Mouse (Mus musculus) megakaryocyte-erythroid progenitor cell, adult 5-6 weeks (primary cell): ENCODE results near the gene Agpat1. TPM values are rescaled to one million over a fixed set of nuclear protein-coding genes. Genes with fewer than 3 reads are reported as not detected.

ENCODE experiments used
- total RNA-seq, 2 experiments: library from RNA; stranded (forward) in 1 of 2; stranded (reverse) in 1 of 2; fragments of 200-1000, 215-1000 nt in 1 of 2; fragments of >200 nt in 1 of 2; fragmentation: Nextera tagmentation in 1 of 2; gene quantifications; 2 replicates each; pipeline ENCODE4 v1.2.3; 2014 to 2017

Agpat1 gene
- total RNA-seq, 2 experiments from 2014 or later = 51.2 to 104 TPM

Other genes starting within 250 kb of the Agpat1 start
- not detected in 2 replicates for gene Btnl2, start 249.4 kb upstream of the Agpat1 start, total RNA-seq (2014; fragmentation: Nextera tagmentation)
- not detected in 2 replicates for gene Btnl2, start 249.4 kb upstream of the Agpat1 start, total RNA-seq (2017)
- gene Btnl1, start 227.1 kb upstream of the Agpat1 start, total RNA-seq (2014; fragmentation: Nextera tagmentation) = not detected in 2 replicates
- gene Btnl1, start 227.1 kb upstream of the Agpat1 start, total RNA-seq (2017) = not detected in 2 replicates
- 5.4 and 7.7 TPM in 2 replicates for gene BC051142, start 205.4 kb upstream of the Agpat1 start, total RNA-seq (2014; fragmentation: Nextera tagmentation)
- gene BC051142, start 205.4 kb upstream of the Agpat1 start, total RNA-seq (2017) = 1.4 and 4.7 TPM in 2 replicates
- not detected in 2 replicates for gene Btnl4, start 126.9 kb upstream of the Agpat1 start, total RNA-seq (2014; fragmentation: Nextera tagmentation)
- not detected in 2 replicates for gene Btnl4, start 126.9 kb upstream of the Agpat1 start, total RNA-seq (2017)
- gene Btnl6, start 86.9 kb upstream of the Agpat1 start, total RNA-seq (2014; fragmentation: Nextera tagmentation) = not detected in 2 replicates
- gene Btnl6, start 86.9 kb upstream of the Agpat1 start, total RNA-seq (2017) = not detected in 2 replicates
- gene Notch4, start 40.0 kb upstream of the Agpat1 start, total RNA-seq (2014; fragmentation: Nextera tagmentation) = 0.22 and 0.66 TPM in 2 replicates
- gene Notch4, start 40.0 kb upstream of the Agpat1 start, total RNA-seq (2017) = 0.11 and 0.75 TPM in 2 replicates
- gene Gpsm3, start 14.5 kb upstream of the Agpat1 start, total RNA-seq (2014; fragmentation: Nextera tagmentation) = 28.0 and 33.0 TPM in 2 replicates
- gene Gpsm3, start 14.5 kb upstream of the Agpat1 start, total RNA-seq (2017) = 7.8 and 11.2 TPM in 2 replicates
- 31.1 and 31.3 TPM in 2 replicates for gene Pbx2, start 13.0 kb upstream of the Agpat1 start, total RNA-seq (2014; fragmentation: Nextera tagmentation)
- gene Pbx2, start 13.0 kb upstream of the Agpat1 start, total RNA-seq (2017) = 23.2 and 31.1 TPM in 2 replicates
- gene Ager, start 6.4 kb upstream of the Agpat1 start, total RNA-seq (2014; fragmentation: Nextera tagmentation) = 2.6 and 6.6 TPM in 2 replicates
- 0.57 TPM in 1 of 2 replicates, not detected in the other for gene Ager, start 6.4 kb upstream of the Agpat1 start, total RNA-seq (2017)
- gene Rnf5, start 572 bp upstream of the Agpat1 start, total RNA-seq (2014; fragmentation: Nextera tagmentation) = 46.9 and 66.2 TPM in 2 replicates
- gene Rnf5, start 572 bp upstream of the Agpat1 start, total RNA-seq (2017) = 13.4 and 20.0 TPM in 2 replicates
- 0.96 and 2.1 TPM in 2 replicates for gene Egfl8, start 11.7 kb downstream of the Agpat1 start, total RNA-seq (2014; fragmentation: Nextera tagmentation)
- gene Egfl8, start 11.7 kb downstream of the Agpat1 start, total RNA-seq (2017) = 2.6 TPM in 1 of 2 replicates, not detected in the other
- 31.3 and 35.4 TPM in 2 replicates for gene Ppt2, start 24.2 kb downstream of the Agpat1 start, total RNA-seq (2014; fragmentation: Nextera tagmentation)
- 10.4 and 17.0 TPM in 2 replicates for gene Ppt2, start 24.2 kb downstream of the Agpat1 start, total RNA-seq (2017)
- gene Prrt1, start 25.3 kb downstream of the Agpat1 start, total RNA-seq (2014; fragmentation: Nextera tagmentation) = 0.59 TPM in 1 of 2 replicates, not detected in the other
- gene Prrt1, start 25.3 kb downstream of the Agpat1 start, total RNA-seq (2017) = 0.75 TPM in 1 of 2 replicates, not detected in the other
- gene Fkbpl, start 40.5 kb downstream of the Agpat1 start, total RNA-seq (2014; fragmentation: Nextera tagmentation) = 5.5 TPM in 2 replicates
- gene Fkbpl, start 40.5 kb downstream of the Agpat1 start, total RNA-seq (2017) = 14.7 and 26.2 TPM in 2 replicates
- gene Atf6b, start 42.9 kb downstream of the Agpat1 start, total RNA-seq (2014; fragmentation: Nextera tagmentation) = 20.6 and 31.3 TPM in 2 replicates
- gene Atf6b, start 42.9 kb downstream of the Agpat1 start, total RNA-seq (2017) = 8.7 and 11.5 TPM in 2 replicates
- not detected in 2 replicates for gene Tnxb, start 66.3 kb downstream of the Agpat1 start, total RNA-seq (2014; fragmentation: Nextera tagmentation)
- not detected in 2 replicates for gene Tnxb, start 66.3 kb downstream of the Agpat1 start, total RNA-seq (2017)
- gene C4b, start 139.6 kb downstream of the Agpat1 start, total RNA-seq (2014; fragmentation: Nextera tagmentation) = not detected in 2 replicates
- not detected in 2 replicates for gene C4b, start 139.6 kb downstream of the Agpat1 start, total RNA-seq (2017)
- gene Cyp21a1, start 200.3 kb downstream of the Agpat1 start, total RNA-seq (2014; fragmentation: Nextera tagmentation) = not detected in 2 replicates
- not detected in 2 replicates for gene Cyp21a1, start 200.3 kb downstream of the Agpat1 start, total RNA-seq (2017)
- gene Stk19, start 232.7 kb downstream of the Agpat1 start, total RNA-seq (2014; fragmentation: Nextera tagmentation) = 26.8 and 48.2 TPM in 2 replicates
- 14.8 and 30.6 TPM in 2 replicates for gene Stk19, start 232.7 kb downstream of the Agpat1 start, total RNA-seq (2017)
- 60.8 and 63.4 TPM in 2 replicates for gene Dxo, start 232.8 kb downstream of the Agpat1 start, total RNA-seq (2014; fragmentation: Nextera tagmentation)
- 24.4 and 28.1 TPM in 2 replicates for gene Dxo, start 232.8 kb downstream of the Agpat1 start, total RNA-seq (2017)
- 57.6 and 64.6 TPM in 2 replicates for gene Skiv2l, start 245.9 kb downstream of the Agpat1 start, total RNA-seq (2014; fragmentation: Nextera tagmentation)
- gene Skiv2l, start 245.9 kb downstream of the Agpat1 start, total RNA-seq (2017) = 21.0 and 24.2 TPM in 2 replicates
- gene Nelfe, start 246.1 kb downstream of the Agpat1 start, total RNA-seq (2014; fragmentation: Nextera tagmentation) = 59.5 and 64.1 TPM in 2 replicates
- gene Nelfe, start 246.1 kb downstream of the Agpat1 start, total RNA-seq (2017) = 21.0 and 29.6 TPM in 2 replicates